Mouse (Mus musculus): ENCODE measurements around the gene Tmem14c.

DNA sequence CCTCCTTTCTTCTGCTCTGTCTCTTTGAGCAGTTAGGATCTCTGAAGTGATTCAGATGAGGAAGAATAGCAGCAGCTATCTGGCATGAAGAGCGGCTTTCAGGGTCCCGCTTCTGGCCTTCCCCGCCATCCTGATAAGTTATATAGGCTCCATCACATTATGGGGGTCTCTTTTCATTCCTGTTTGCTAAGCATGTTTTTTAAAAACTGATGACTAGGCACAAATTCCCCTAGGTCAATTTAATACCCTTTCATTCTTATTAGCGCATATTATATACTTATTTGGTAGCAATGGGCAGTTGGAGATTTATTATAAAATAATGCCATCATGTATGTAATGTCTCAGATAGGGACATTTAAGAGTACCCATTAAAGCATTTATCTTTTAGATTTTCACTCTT, 51.5 kb downstream of the Tmem14c start:
- no peak for TF ChIP-seq POLR2A (IDR thresholded peaks at IDR 0.05; ENCODE audit: low read depth, low read length)
- no peak for TF ChIP-seq CTCF (IDR thresholded peaks at IDR 0.05; ENCODE audit: borderline replicate concordance, insufficient read depth, low read length)
